Mouse (Mus musculus) activated CD4-positive, CD25-positive, alpha-beta regulatory T cell, adult 4 months (primary cell): ENCODE measurements around the gene Bhlha15. TPM values are rescaled to one million over a fixed set of nuclear protein-coding genes. Genes with fewer than 3 reads are reported as not detected.

Experiments
- ATAC-seq: one replicate; pipeline ENCODE4 v1.8.0; 2017
- polyA plus RNA-seq, 2 experiments: library from polyadenylated mRNA; unstranded; fragments of 100-300 nt; shearing (Covaris generic); gene quantifications; one replicate each; pipeline ENCODE4 v1.2.1; 2017

Gene Bhlha15
- under 1 TPM in 1 of 2 experiments, not detected in 1; 0.09 TPM for polyA plus RNA-seq

- ATAC-seq: no peak
Measured at GRCm38 (mm10) chr5:144189950-144190583, at the start of gene Bhlha15. TSS of gene Bhlha15 (plus strand) at chr5:144190286.

GRCm38 (mm10) chr5:144143531-144143930 lies 46.6 kb upstream of the Bhlha15 start:
- ATAC-seq: no peak

- no peak for ATAC-seq
Measured at GRCm38 (mm10) chr5:144146898-144147297, 43.2 kb upstream of the Bhlha15 start.

- no peak for ATAC-seq
Measured at GRCm38 (mm10) chr5:144149530-144149929, 40.6 kb upstream of the Bhlha15 start.

GRCm38 (mm10) chr5:144151270-144151669 lies 38.8 kb upstream of the Bhlha15 start:
- no peak for ATAC-seq

GRCm38 (mm10) chr5:144154528-144154927 lies 35.6 kb upstream of the Bhlha15 start:
- peak; percentile 43 for ATAC-seq

- no peak for ATAC-seq
Measured at GRCm38 (mm10) chr5:144158604-144159003, 31.5 kb upstream of the Bhlha15 start.

- ATAC-seq: no peak
Measured at GRCm38 (mm10) chr5:144159137-144159536, 30.9 kb upstream of the Bhlha15 start.

GRCm38 (mm10) chr5:144162080-144162812 lies 27.8 kb upstream of the Bhlha15 start:
- ATAC-seq: no peak

GRCm38 (mm10) chr5:144162813-144163517 lies 27.1 kb upstream of the Bhlha15 start:
- peak; percentile 49 for ATAC-seq

GRCm38 (mm10) chr5:144165756-144166155 lies 24.3 kb upstream of the Bhlha15 start:
- peak; percentile 74 for ATAC-seq

- ATAC-seq: no peak
Measured at GRCm38 (mm10) chr5:144169275-144169975, 20.7 kb upstream of the Bhlha15 start.

GRCm38 (mm10) chr5:144173648-144174047 lies 16.4 kb upstream of the Bhlha15 start:
- no peak for ATAC-seq

- no peak for ATAC-seq
Measured at GRCm38 (mm10) chr5:144178216-144178615, 11.9 kb upstream of the Bhlha15 start.

- no peak for ATAC-seq
Measured at GRCm38 (mm10) chr5:144181249-144181648, 8.8 kb upstream of the Bhlha15 start.

GRCm38 (mm10) chr5:144182542-144183247 lies 7.4 kb upstream of the Bhlha15 start:
- ATAC-seq: no peak

- ATAC-seq: no peak
Measured at GRCm38 (mm10) chr5:144183248-144183559, 6.9 kb upstream of the Bhlha15 start.

- ATAC-seq: no peak
Measured at GRCm38 (mm10) chr5:144183647-144184335, 6.3 kb upstream of the Bhlha15 start.

GRCm38 (mm10) chr5:144184350-144185045 lies 5.6 kb upstream of the Bhlha15 start:
- no peak for ATAC-seq

- no peak for ATAC-seq
Measured at GRCm38 (mm10) chr5:144188422-144188821, 1.7 kb upstream of the Bhlha15 start.

- no peak for ATAC-seq
Measured at GRCm38 (mm10) chr5:144189327-144189726, 759 bp upstream of the Bhlha15 start.
